Mouse (Mus musculus) spleen, adult 12 weeks (tissue): ENCODE data around the gene Galnt6.

ENCODE experiments used
- DNase-seq: peaks from one replicate; pipeline ENCODE4 v3.0.0; 2022; ENCODE audit warnings: low spot score

Gene Galnt6

DNA sequence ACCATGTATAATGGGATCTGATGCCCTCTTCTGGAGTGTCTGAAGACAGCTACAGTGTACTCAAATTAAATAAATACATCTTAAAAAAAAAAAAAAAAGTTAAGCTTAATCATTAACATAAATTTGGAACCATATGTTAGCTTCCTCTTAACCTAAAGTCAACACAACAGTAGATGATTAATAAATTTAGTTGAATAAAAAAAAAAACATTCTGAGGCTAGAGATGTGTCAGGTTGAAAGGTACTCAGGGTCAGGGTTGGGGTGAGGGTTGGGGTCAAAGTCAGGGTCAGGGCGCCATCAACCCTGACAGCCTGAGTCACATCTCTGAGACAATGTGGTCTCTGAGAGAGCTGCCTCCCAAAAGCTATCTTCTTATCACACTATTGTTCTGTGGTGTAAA lies 74.9 kb downstream of the Galnt6 start:
- DNase-seq = no peak

- no peak for DNase-seq
These were observed 77.6 kb downstream of the Galnt6 start for GRCm38 (mm10) chr15:100651610-100652009.

DNA sequence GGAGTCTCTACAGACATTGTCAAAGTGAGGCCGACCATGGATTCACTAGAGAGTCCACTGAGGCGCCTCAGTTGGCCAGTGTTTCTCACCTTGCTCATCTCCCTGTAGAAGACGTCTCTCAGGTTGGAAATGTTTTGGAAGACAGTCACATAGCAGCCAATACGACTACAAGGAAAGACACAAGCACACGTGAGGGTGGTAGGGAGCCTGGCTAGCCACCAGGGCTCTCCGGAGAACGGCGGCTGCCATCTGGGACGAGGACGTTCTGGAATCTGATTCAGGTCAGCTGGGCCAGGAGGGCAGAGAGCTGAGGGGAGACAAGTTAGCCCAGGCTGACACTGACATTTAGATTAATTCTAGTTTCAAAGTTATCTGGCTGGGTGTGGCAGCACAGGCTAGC lies 79.1 kb downstream of the Galnt6 start:
- no peak for DNase-seq

DNA sequence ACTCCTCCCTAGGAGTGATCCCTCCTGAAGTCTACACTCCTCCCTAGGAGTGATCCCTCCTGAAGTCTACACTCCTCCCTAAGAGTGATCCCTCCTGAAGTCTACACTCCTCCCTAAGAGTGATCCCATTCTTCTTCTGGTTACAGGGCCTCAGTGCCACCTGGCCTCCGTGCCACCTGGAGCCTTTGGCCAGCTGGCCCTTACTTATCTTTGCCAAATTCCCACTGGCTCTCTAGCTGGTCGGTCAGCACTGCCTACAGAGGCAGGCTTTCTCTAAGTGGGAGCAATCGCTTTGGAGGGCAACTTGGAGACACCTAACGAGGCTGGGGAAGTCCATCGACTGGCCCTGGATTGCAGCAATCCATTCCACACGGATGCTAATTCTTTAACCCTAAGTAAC lies 83.0 kb downstream of the Galnt6 start:
- no peak for DNase-seq

- DNase-seq = no peak
These were observed 86.7 kb downstream of the Galnt6 start for GRCm38 (mm10) chr15:100642451-100642850.
